Mouse (Mus musculus) heart, adult 2 months (tissue): ENCODE data around the gene Slc48a1.

Source experiments
- CTCF ChIP-seq: fragments of 200-600 bp; IDR thresholded peaks from 2 replicates; pipeline ENCODE4 v1.8.1; 2022; ENCODE audit warnings: antibody characterized with exemption, mild to moderate bottlenecking, moderate library complexity
- EP300 ChIP-seq: fragments of 200-500 bp; IDR thresholded peaks from 2 replicates; pipeline ENCODE4 v1.6.1; 2011; ENCODE audit warnings: low read depth, low read length, control low read depth; ENCODE audit not compliant: insufficient read depth
- POLR2A ChIP-seq: fragments of 200-500 bp; IDR thresholded peaks from 2 replicates; pipeline ENCODE4 v1.6.1; 2011; ENCODE audit warnings: mild to moderate bottlenecking, low read depth, low read length, control low read depth; ENCODE audit not compliant: insufficient read depth

DNA sequence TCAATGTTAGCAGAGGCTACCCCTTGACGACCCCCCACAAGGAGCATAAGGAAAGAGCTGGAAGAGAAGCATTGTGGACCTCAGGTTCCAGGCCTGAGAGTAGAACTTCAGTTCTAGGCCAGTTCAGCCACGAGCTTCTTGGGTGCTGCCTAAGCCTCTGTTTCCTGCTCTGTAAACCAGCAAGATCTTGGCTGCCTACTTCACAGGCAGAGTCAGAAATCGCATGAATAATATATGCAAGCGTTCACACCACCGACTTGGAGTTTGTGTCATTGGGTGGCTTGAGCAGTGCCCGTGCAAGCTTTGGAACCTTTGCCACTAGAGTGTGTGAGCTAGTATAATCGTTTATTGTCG is 58.6 kb downstream of the Slc48a1 start:
- TF ChIP-seq CTCF: no peak
- TF ChIP-seq POLR2A: no peak
- no peak for TF ChIP-seq EP300
